Mouse (Mus musculus) E14TG2a.4 (cell line): ENCODE results near the gene Bcas2.
A peak's percentile ranks its signal among the peaks of the same experiment; 100 is the strongest.
"Not testable (repeated sequence)": the region's sequence is repeated elsewhere in the genome, so short reads cannot be mapped to it uniquely, and the experiment has no call there.

Experiments used
- H3K27me3 ChIP-seq: 2 replicates; pipeline ENCODE4 v1.6.1; 2014; ENCODE audit warnings: low read length, control low read depth; ENCODE audit not compliant: insufficient read depth
- H3K36me3 ChIP-seq: 2 replicates; pipeline ENCODE4 v1.6.1; 2014; ENCODE audit warnings: low read length, control low read depth; ENCODE audit not compliant: insufficient read depth
- H3K4me1 ChIP-seq: replicated peaks from 2 replicates; pipeline ENCODE4 v1.6.1; 2014; ENCODE audit warnings: low read depth, low read length, control low read depth
- H3K4me3 ChIP-seq: replicated peaks from 2 replicates; pipeline ENCODE4 v1.5.1; 2014; ENCODE audit warnings: mild to moderate bottlenecking, low read length
- H3K9me3 ChIP-seq: 2 replicates; pipeline ENCODE4 v1.6.1; 2014; ENCODE audit warnings: low read length, control low read depth
- CTCF ChIP-seq: conservative IDR thresholded peaks from 2 replicates; pipeline ENCODE4 v1.5.1; 2014; ENCODE audit warnings: low read length
- NANOG ChIP-seq: IDR thresholded peaks from 2 replicates; pipeline ENCODE4 v1.6.1; 2014; ENCODE audit warnings: borderline replicate concordance, low read length, mixed read lengths
- POU5F1 ChIP-seq: IDR thresholded peaks from 2 replicates; pipeline ENCODE4 v1.6.1; 2014; ENCODE audit warnings: low read length, borderline replicate concordance

Bcas2 gene

GRCm38 (mm10) chr3:103213537-103213936 lies 42.1 kb downstream of the Bcas2 start:
- H3K36me3 ChIP-seq = peaks cover 32% of the 10 kb centered on the region
- H3K27me3 ChIP-seq = no peaks in the 10 kb centered on the region
- peaks cover 86% of the 10 kb centered on the region for H3K9me3 ChIP-seq
- peaks cover 61% of the 10 kb centered on the region for H3K4me1 ChIP-seq
- no peak overlapping the region for H3K4me3 ChIP-seq
- TF ChIP-seq POU5F1 (no peak), NANOG (no peak), CTCF (no peak)

GRCm38 (mm10) chr3:103214593-103215285 lies 43.3 kb downstream of the Bcas2 start:
- peaks cover 55% of the 10 kb centered on the region for H3K4me1 ChIP-seq
- TF ChIP-seq NANOG (no peak), CTCF (no peak), POU5F1 (no peak)
- peaks cover 22% of the 10 kb centered on the region for H3K36me3 ChIP-seq

DNA sequence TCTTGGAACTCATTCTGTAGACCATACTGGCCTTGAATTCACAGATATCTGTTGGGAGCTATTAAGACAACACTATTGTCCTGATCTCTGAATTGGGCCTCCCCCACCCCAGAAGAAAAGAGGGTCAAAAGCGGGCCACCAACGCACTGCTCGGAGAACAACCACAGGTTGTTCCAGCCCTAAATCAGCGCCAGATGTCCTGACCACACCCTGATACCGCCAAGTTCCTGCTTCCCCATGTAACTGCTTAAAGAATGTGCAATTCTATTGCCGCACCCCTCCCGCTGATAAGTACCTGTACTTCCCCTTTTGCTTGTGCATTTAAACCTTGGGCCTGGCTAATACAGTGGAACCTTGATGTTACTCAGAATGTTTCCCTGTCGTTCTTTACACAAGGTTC lies 43.9 kb downstream of the Bcas2 start:
- peaks cover 16% of the 10 kb centered on the region for H3K36me3 ChIP-seq
- peaks cover 53% of the 10 kb centered on the region for H3K4me1 ChIP-seq
- peaks cover 89% of the 10 kb centered on the region for H3K9me3 ChIP-seq
- not testable (repeated sequence) for H3K4me3 ChIP-seq, H3K27me3 ChIP-seq

More at GRCm38 (mm10) chr3:103214593-103215285, 43.3 kb downstream of the Bcas2 start:
- H3K27me3 ChIP-seq = no peaks in the 10 kb centered on the region
- H3K9me3 ChIP-seq = peaks cover 89% of the 10 kb centered on the region
- H3K4me3 ChIP-seq = no peak overlapping the region

DNA sequence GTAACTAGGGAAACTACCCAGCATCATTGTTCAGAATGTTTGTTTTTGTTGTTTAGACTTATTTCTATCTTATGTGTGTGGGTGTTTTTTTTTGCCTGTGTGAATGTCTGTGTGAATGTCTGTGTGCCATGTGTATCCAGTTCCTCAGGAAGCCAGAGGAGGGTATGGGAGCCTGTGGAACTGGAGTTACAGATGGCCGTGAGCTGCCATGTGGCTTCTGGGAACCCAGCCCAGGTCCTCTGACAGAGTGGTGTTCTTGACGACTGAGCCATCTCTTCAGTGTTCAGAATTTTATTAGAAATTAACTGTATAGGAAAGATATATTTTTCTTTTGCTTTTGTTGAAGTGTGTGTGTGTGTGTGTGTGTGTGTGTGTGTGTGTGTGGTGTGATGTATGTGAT lies 50.0 kb downstream of the Bcas2 start:
- Histone ChIP-seq H3K4me1 (peaks cover 23% of the 10 kb centered on the region), H3K4me3 (no peak overlapping the region), H3K27me3 (no peaks in the 10 kb centered on the region), H3K9me3 (peaks cover 40% of the 10 kb centered on the region), H3K36me3 (no peaks in the 10 kb centered on the region)
- TF ChIP-seq CTCF = no peak

GRCm38 (mm10) chr3:103223752-103224151 lies 52.3 kb downstream of the Bcas2 start:
- Histone ChIP-seq H3K36me3 (peaks cover 3% of the 10 kb centered on the region; the same call in 1 of the 2 replicates), H3K9me3 (peaks cover 44% of the 10 kb centered on the region), H3K4me3 (no peak overlapping the region), H3K4me1 (peaks cover 17% of the 10 kb centered on the region), H3K27me3 (no peaks in the 10 kb centered on the region)
- TF ChIP-seq CTCF (peak; percentile 65), NANOG (no peak)

GRCm38 (mm10) chr3:103224231-103224765 lies 52.8 kb downstream of the Bcas2 start:
- Histone ChIP-seq H3K9me3 (peaks cover 44% of the 10 kb centered on the region), H3K4me3 (peak overlapping the region; percentile 29; the same call in 1 of the 2 replicates), H3K27me3 (no peaks in the 10 kb centered on the region), H3K36me3 (peaks cover 3% of the 10 kb centered on the region; the same call in 1 of the 2 replicates), H3K4me1 (peaks cover 13% of the 10 kb centered on the region)
- no peak for TF ChIP-seq POU5F1

- Histone ChIP-seq H3K4me3 (no peak overlapping the region), H3K27me3 (no peaks in the 10 kb centered on the region), H3K9me3 (peaks cover 41% of the 10 kb centered on the region), H3K4me1 (peaks cover 13% of the 10 kb centered on the region), H3K36me3 (peaks cover 3% of the 10 kb centered on the region; the same call in 1 of the 2 replicates)
- TF ChIP-seq POU5F1 (no peak), CTCF (no peak), NANOG (no peak)
Observed at GRCm38 (mm10) chr3:103227729-103228128, 56.3 kb downstream of the Bcas2 start.
